11 mouse cellular contexts compared by ENCODE assay signal in genomic region chr5:73406861-73407260, GRCm38 (mm10). TPM values are rescaled to one million over a fixed set of nuclear protein-coding genes. Genes with fewer than 3 reads are reported as not detected.
DNase-seq lines count a peak whose midpoint lies in the region; ATAC-seq and TF ChIP-seq lines count a peak whose summit lies in the region.
"Had no signal": no experiment of that assay in that cellular context is flagged by ENCODE, and none has a peak within 500 bp of the region (broad histone marks: within the 10 kb centered on the region; RNA-seq: fewer than 3 reads in every experiment).

No protein-coding gene starts in this region.

- H3K4me1 ChIP-seq in heart, postnatal 0 days (ENCODE audit: control insufficient read depth, insufficient read depth): peaks cover 7% of the 10 kb centered on the region
- peaks cover 14% of the 10 kb centered on the region for H3K4me1 ChIP-seq in limb, embryonic 13.5 days
- peaks cover 11% of the 10 kb centered on the region for H3K4me1 ChIP-seq in limb, embryonic 10.5 days
- H3K4me1 ChIP-seq in ES-E14 (ENCODE audit: control insufficient read depth in 2 of 2, insufficient read depth in 2 of 2, low read length in 2 of 2, poor library complexity in 1 of 2): peaks cover 1 to 3% of the 10 kb centered on the region in 2 experiments; a peak in 1 of 4 replicates
- H3K4me1 ChIP-seq in embryonic facial prominence, embryonic 15.5 days: peaks cover 11% of the 10 kb centered on the region

- H3K27ac ChIP-seq in heart, postnatal 0 days (ENCODE audit: low read depth): no peak overlapping the region
- H3K27ac ChIP-seq in limb, embryonic 13.5 days: no peak overlapping the region
- no peak overlapping the region for H3K27ac ChIP-seq in limb, embryonic 10.5 days
- H3K27ac ChIP-seq in ES-E14 (ENCODE audit: insufficient read depth, low read depth, low read length, poor library complexity, severe bottlenecking): no peak overlapping the region
- H3K27ac ChIP-seq in embryonic facial prominence, embryonic 15.5 days (replicated peaks): no peak overlapping the region
- H3K27ac ChIP-seq: lung, embryonic 15.5 days had no signal

- TF ChIP-seq CTCF in heart, postnatal 0 days (IDR thresholded peaks at IDR 0.05; ENCODE audit: low read depth): no peak

- 0 out of 2 replicates have a peak overlapping the region, but pooled peaks have one; percentile 34 for H3K4me3 ChIP-seq in heart, postnatal 0 days (ENCODE audit: low read depth, low read length)
- no peak overlapping the region for H3K4me3 ChIP-seq in limb, embryonic 13.5 days
- H3K4me3 ChIP-seq in limb, embryonic 10.5 days: no peak overlapping the region
- peak overlapping the region in 1 of 2 experiments; percentile 49; a peak in 2 of 4 replicates for H3K4me3 ChIP-seq in ES-E14 (ENCODE audit: insufficient read depth in 1 of 2, low read depth in 1 of 2, low read length in 2 of 2, poor library complexity in 1 of 2, severe bottlenecking in 1 of 2)
- H3K4me3 ChIP-seq in embryonic facial prominence, embryonic 15.5 days (replicated peaks): no peak overlapping the region

- no peaks in the 10 kb centered on the region for H3K36me3 ChIP-seq in heart, postnatal 0 days (replicated peaks; ENCODE audit: control insufficient read depth, insufficient read depth, low read length)
- H3K36me3 ChIP-seq in limb, embryonic 13.5 days: no peaks in the 10 kb centered on the region
- H3K36me3 ChIP-seq in limb, embryonic 10.5 days: no peaks in the 10 kb centered on the region
- no peaks in the 10 kb centered on the region for H3K36me3 ChIP-seq in ES-E14 (ENCODE audit: control insufficient read depth, insufficient read depth, low read length, poor library complexity, severe bottlenecking)
- H3K36me3 ChIP-seq in embryonic facial prominence, embryonic 15.5 days: no peaks in the 10 kb centered on the region
- H3K36me3 ChIP-seq: lung, embryonic 15.5 days had no signal

- no peak for ATAC-seq in heart, postnatal 0 days (ENCODE audit: insufficient read depth, low read depth)
- ATAC-seq in limb, embryonic 13.5 days (ENCODE audit: low FRiP score, low read depth): no peak
- no peak for ATAC-seq in embryonic facial prominence, embryonic 15.5 days (ENCODE audit: insufficient number of reproducible peaks, low FRiP score, low TSS enrichment, low read depth)

- no peak for DNase-seq in heart, postnatal 0 days (ENCODE audit: low spot score)
- DNase-seq in heart, adult 18-20 months: no peak
- no peak for DNase-seq in limb, embryonic 10.5 days (ENCODE audit: low spot score)
- DNase-seq in ES-E14 (ENCODE audit: low read depth, low spot score) (no peak), MN1 (ENCODE audit: low spot score) (no peak)
- no peak for DNase-seq in gastrocnemius, adult 8-10 months (ENCODE audit: low spot score in 2 of 2)

- no peaks in the 10 kb centered on the region for H3K9me3 ChIP-seq in heart, postnatal 0 days (replicated peaks; ENCODE audit: control insufficient read depth, low read length)
- H3K9me3 ChIP-seq in limb, embryonic 13.5 days: no peaks in the 10 kb centered on the region
- H3K9me3 ChIP-seq in limb, embryonic 10.5 days (replicated peaks): no peaks in the 10 kb centered on the region
- no peaks in the 10 kb centered on the region for H3K9me3 ChIP-seq in ES-E14 (ENCODE audit: control insufficient read depth, insufficient read depth, low read depth, low read length)
- H3K9me3 ChIP-seq in embryonic facial prominence, embryonic 15.5 days (replicated peaks): no peaks in the 10 kb centered on the region
- H3K9me3 ChIP-seq: lung, embryonic 15.5 days had no signal

- 36% methylated on average over 6 of the region's 6 CpGs for WGBS in heart, postnatal 0 days
- 15% methylated on average over 6 of the region's 6 CpGs for WGBS in limb, embryonic 13.5 days
- WGBS in limb, embryonic 10.5 days: 23% methylated on average over 6 of the region's 6 CpGs
- 23% methylated on average over 6 of the region's 6 CpGs for WGBS in embryonic facial prominence, embryonic 15.5 days

- H3K9ac ChIP-seq in heart, postnatal 0 days (replicated peaks; ENCODE audit: low read depth, low read length): no peak overlapping the region
- H3K9ac ChIP-seq in limb, embryonic 13.5 days: no peak overlapping the region
- no peak overlapping the region for H3K9ac ChIP-seq in ES-E14 (ENCODE audit: insufficient read depth, low read depth, low read length, poor library complexity, severe bottlenecking)
- H3K9ac ChIP-seq in embryonic facial prominence, embryonic 15.5 days: no peak overlapping the region
- H3K9ac ChIP-seq: lung, embryonic 15.5 days had no signal

- in situ Hi-C loops in ES-E14 (cut with MboI; ENCODE audit: low sequenced_read_pairs in 2 of 2, unreplicated experiment in 2 of 2): no loop called here

- TF ChIP-seq EP300 in heart, postnatal 0 days (IDR thresholded peaks at IDR 0.05; ENCODE audit: low read depth): no peak

- no peak overlapping the region for H3K4me2 ChIP-seq in heart, postnatal 0 days (ENCODE audit: low read depth, low read length)
- H3K4me2 ChIP-seq in limb, embryonic 13.5 days (replicated peaks): peak overlapping the region; percentile 71
- H3K4me2 ChIP-seq in embryonic facial prominence, embryonic 15.5 days (replicated peaks): peak overlapping the region; percentile 81; the same call in 1 of the 2 replicates

- H3K27me3 ChIP-seq in heart, postnatal 0 days (ENCODE audit: control insufficient read depth, insufficient read depth, low read length): peaks cover 29% of the 10 kb centered on the region
- peaks cover 54% of the 10 kb centered on the region for H3K27me3 ChIP-seq in limb, embryonic 13.5 days
- H3K27me3 ChIP-seq in limb, embryonic 10.5 days (ENCODE audit: low read depth, poor library complexity, severe bottlenecking): peaks cover 55% of the 10 kb centered on the region
- H3K27me3 ChIP-seq in embryonic facial prominence, embryonic 15.5 days: peaks cover 24% of the 10 kb centered on the region
- H3K27me3 ChIP-seq: CH12.LX had no signal

TF ChIP-seq in ES-E14, 5 proteins besides CTCF, POLR2A, EP300 and RAD21:
- TF ChIP-seq CHD2 (IDR thresholded peaks at IDR 0.05; ENCODE audit: low read depth, low read length) (no peak), MAFK (IDR thresholded peaks at IDR 0.05; ENCODE audit: insufficient read depth, low read depth, low read length) (no peak), ZNF384 (IDR thresholded peaks at IDR 0.05; ENCODE audit: low read depth, low read length) (0 out of 2 replicates have a peak, but pooled peaks have one; percentile 14)

RNA-seq across cellular contexts. Expression of gene Cwh43, which starts 1.0 kb away (rescaled TPM):
- total RNA-seq in heart, postnatal 0 days (2014; rRNA removed; ENCODE audit: low replicate concordance): not detected in 2 replicates
- 0.08 TPM in 1 of 2 replicates, not detected in the other for polyA plus RNA-seq in heart, postnatal 0 days (2015; fragmentation: Nextera tagmentation; extraction: Ambion mirVana)
- total RNA-seq in heart, adult 18-20 months (2021): not detected
- not detected in 2 replicates for polyA plus RNA-seq in limb, embryonic 13.5 days (2015; fragmentation: Nextera tagmentation; extraction: Ambion mirVana)
- not detected in 2 replicates for polyA plus RNA-seq in limb, embryonic 10.5 days (2016; fragmentation: Nextera tagmentation; extraction: Ambion mirVana)
- 0.21 and 0.31 TPM in 2 replicates for total RNA-seq in ES-E14 (2012; rRNA removed)
- 5.2 and 5.8 TPM in 2 replicates for polyA plus RNA-seq in embryonic facial prominence, embryonic 15.5 days (2015; fragmentation: Nextera tagmentation; extraction: Ambion mirVana)
- not detected for total RNA-seq in gastrocnemius, adult 8-10 months (2022)
- total RNA-seq: CH12.LX had no signal
- polyA plus RNA-seq: forebrain, embryonic 16.5 days; lung, embryonic 15.5 days had no signal
